Mouse (Mus musculus): ENCODE data around the gene Slc25a19.

The Slc25a19 gene

GRCm38 (mm10) chr11:115618001-115618400 is 10.1 kb downstream of the Slc25a19 start:
- DNase-seq: peak; percentile 42 to 61

GRCm38 (mm10) chr11:115616893-115617292 is 11.2 kb downstream of the Slc25a19 start:
- DNase-seq: peak; percentile 59 to 86

GRCm38 (mm10) chr11:115616371-115616770 is 11.7 kb downstream of the Slc25a19 start:
- DNase-seq: no peak

- peak; percentile 47 to 81 for DNase-seq
Measured at GRCm38 (mm10) chr11:115615875-115616274, 12.2 kb downstream of the Slc25a19 start.

GRCm38 (mm10) chr11:115615108-115615825 is 12.8 kb downstream of the Slc25a19 start:
- DNase-seq: peak; percentile 44 to 69

GRCm38 (mm10) chr11:115614346-115615107 is 13.6 kb downstream of the Slc25a19 start:
- DNase-seq: peak in 1 of 2 experiments; percentile 41

GRCm38 (mm10) chr11:115613138-115613945 is 14.8 kb downstream of the Slc25a19 start:
- DNase-seq: no peak

GRCm38 (mm10) chr11:115612410-115613137 is 15.5 kb downstream of the Slc25a19 start, which contains the start of gene Mif4gd:
Mif4gd (minus strand) TSS chr11:115612969.
- peak; percentile 96 for DNase-seq

- peak; percentile 94 to 95 for DNase-seq
Measured at GRCm38 (mm10) chr11:115612059-115612409, 16.1 kb downstream of the Slc25a19 start.

- DNase-seq: no peak
Measured at GRCm38 (mm10) chr11:115611173-115611572, 16.9 kb downstream of the Slc25a19 start.

GRCm38 (mm10) chr11:115609576-115609975 is 18.5 kb downstream of the Slc25a19 start:
- no peak for DNase-seq

- DNase-seq: no peak
Measured at GRCm38 (mm10) chr11:115608421-115609399, 19.4 kb downstream of the Slc25a19 start.

GRCm38 (mm10) chr11:115606733-115607132 is 21.4 kb downstream of the Slc25a19 start:
- DNase-seq: no peak

- DNase-seq: peak in 1 of 2 experiments; percentile 74
Measured at GRCm38 (mm10) chr11:115604304-115604696, 23.8 kb downstream of the Slc25a19 start.

- DNase-seq: peak; percentile 92 to 96
Measured at GRCm38 (mm10) chr11:115603476-115604303, 24.4 kb downstream of the Slc25a19 start, which contains the start of the genes Mrps7 and Gga3. Mrps7 (plus strand) TSS chr11:115603925. Gga3 (minus strand) TSS chr11:115604051.

GRCm38 (mm10) chr11:115603128-115603475 is 25.0 kb downstream of the Slc25a19 start:
- no peak for DNase-seq

GRCm38 (mm10) chr11:115601174-115601573 is 26.9 kb downstream of the Slc25a19 start:
- no peak for DNase-seq

- DNase-seq: no peak
Measured at GRCm38 (mm10) chr11:115600743-115601142, 27.4 kb downstream of the Slc25a19 start.

GRCm38 (mm10) chr11:115599722-115600121 is 28.4 kb downstream of the Slc25a19 start:
- DNase-seq: peak in 1 of 2 experiments; percentile 26

GRCm38 (mm10) chr11:115598309-115598708 is 29.8 kb downstream of the Slc25a19 start:
- peak in 1 of 2 experiments; percentile 14 for DNase-seq
